Mouse (Mus musculus): ENCODE data around the gene Adamtsl1. TPM values are rescaled to one million over a fixed set of nuclear protein-coding genes. Genes with fewer than 3 reads are reported as not detected.

Gene Adamtsl1
- polyA plus RNA-seq, 1 experiment from 2014 or later, result 13.2 TPM

DNA sequence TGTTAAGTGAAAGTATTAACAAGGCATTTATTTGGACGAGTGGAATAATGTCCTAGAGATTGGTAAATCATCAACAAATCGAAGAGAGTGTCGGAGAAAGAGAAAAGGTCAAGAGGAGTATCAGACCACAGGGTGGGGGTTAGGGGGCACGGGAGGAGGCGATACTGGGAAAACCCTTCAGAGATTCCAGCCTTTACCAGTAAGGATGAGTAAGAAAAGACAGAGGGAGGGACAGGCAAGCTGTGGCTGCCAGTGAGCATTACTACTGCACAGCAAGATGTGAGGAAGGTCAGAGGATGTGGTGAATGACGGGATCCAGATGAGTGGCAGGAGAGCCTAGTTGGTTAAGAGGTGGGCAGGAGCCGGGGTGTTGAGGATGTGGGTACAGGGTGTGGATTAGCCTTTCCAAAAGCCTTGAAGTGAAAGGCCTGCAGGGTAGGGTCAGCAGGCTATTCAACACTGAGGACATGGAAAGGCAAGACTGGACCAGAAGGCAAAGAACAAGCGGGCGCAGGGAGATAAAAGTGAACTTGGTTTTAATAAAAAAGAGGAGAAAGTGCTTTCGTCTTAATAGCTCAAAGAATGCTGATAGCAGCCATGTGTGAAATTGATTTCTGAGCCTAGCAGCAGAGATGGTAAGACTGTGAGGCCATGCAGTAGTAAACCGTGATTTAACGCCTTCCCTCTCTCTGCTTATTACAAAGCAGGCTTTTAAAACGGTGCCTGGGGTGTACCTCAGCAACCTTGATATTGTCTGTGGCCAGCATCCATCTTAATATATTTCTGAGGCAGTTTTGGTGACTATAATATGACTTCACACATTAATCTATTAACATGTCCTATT lies 555.1 kb downstream of the Adamtsl1 start:
- Histone ChIP-seq H3K4me2 (no peak overlapping the region), H3K27me3 (ENCODE audit: control insufficient read depth, insufficient read depth, low read length) (no peaks in the 10 kb centered on the region), H3K4me1 (ENCODE audit: control insufficient read depth, insufficient read depth, low read length) (peaks cover 5% of the 10 kb centered on the region; the same call in 1 of the 2 replicates), H3K4me3 (ENCODE audit: low read depth, low read length) (no peak overlapping the region), H3K27ac (ENCODE audit: low read depth, low read length) (no peak overlapping the region), H3K36me3 (ENCODE audit: control insufficient read depth, insufficient read depth, low read length) (no peaks in the 10 kb centered on the region), H3K9me3 (replicated peaks; ENCODE audit: control insufficient read depth, low read length) (no peaks in the 10 kb centered on the region), H3K9ac (ENCODE audit: low read depth, low read length) (no peak overlapping the region)
- no peak for ATAC-seq (replicated peaks; ENCODE audit: insufficient number of reproducible peaks, low FRiP score, low TSS enrichment)
- 51% methylated on average over 13 of the region's 13 CpGs for WGBS (ENCODE audit: insufficient replicate concordance)

DNA sequence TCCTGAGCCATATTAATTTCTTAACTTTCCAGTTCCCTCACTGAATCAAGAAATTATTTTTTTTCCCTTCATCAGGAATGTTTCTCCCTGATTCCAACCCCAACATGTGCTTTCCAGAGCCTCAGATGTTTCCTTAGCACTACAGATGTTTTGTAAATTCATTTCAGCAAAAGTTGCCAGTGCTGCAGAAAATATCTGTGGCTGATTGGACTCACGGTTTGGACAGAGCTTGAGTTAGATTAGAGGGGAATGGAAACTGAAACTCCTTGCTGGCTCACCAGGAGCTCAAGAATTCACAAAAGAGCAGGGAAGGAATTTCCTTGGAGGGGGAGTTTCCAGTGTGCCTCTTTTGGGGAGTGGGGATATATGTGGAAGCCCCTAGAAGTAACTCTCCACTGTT lies 560.9 kb downstream of the Adamtsl1 start:
- no peak for ATAC-seq (replicated peaks; ENCODE audit: insufficient number of reproducible peaks, low FRiP score, low TSS enrichment)
- 25% methylated on average over 1 of the region's 1 CpGs for WGBS (ENCODE audit: insufficient replicate concordance)
- H3K27me3 ChIP-seq (ENCODE audit: control insufficient read depth, insufficient read depth, low read length), result no peaks in the 10 kb centered on the region
- H3K4me2 ChIP-seq, result no peak overlapping the region
- H3K9me3 ChIP-seq (replicated peaks; ENCODE audit: control insufficient read depth, low read length), result no peaks in the 10 kb centered on the region
- H3K9ac ChIP-seq (ENCODE audit: low read depth, low read length), result no peak overlapping the region
- H3K27ac ChIP-seq (ENCODE audit: low read depth, low read length), result no peak overlapping the region
- no peaks in the 10 kb centered on the region for H3K36me3 ChIP-seq (ENCODE audit: control insufficient read depth, insufficient read depth, low read length)
- H3K4me3 ChIP-seq (ENCODE audit: low read depth, low read length), result no peak overlapping the region
- peaks cover 5% of the 10 kb centered on the region; the same call in 1 of the 2 replicates for H3K4me1 ChIP-seq (ENCODE audit: control insufficient read depth, insufficient read depth, low read length)

DNA sequence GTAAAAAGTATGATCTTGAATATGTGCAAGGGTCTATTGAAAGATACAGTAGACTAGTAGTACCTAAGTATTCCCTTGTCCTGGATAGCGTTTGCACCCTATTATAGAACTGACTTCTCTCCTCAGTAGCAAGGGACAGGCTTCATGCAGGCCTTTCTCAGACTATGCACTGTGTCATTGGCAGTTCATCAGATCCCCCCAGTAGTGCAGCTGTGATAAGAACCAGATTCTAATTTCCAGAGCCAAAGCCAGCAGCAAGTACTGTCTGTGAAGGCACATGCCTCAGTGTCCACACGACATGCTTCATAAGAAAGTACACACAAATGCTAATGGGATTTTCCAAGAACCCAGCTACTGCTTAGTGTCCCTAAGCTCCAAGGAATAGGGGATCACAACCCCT lies 563.4 kb downstream of the Adamtsl1 start:
- no peaks in the 10 kb centered on the region for H3K27me3 ChIP-seq (ENCODE audit: control insufficient read depth, insufficient read depth, low read length)
- no peak for ATAC-seq (replicated peaks; ENCODE audit: insufficient number of reproducible peaks, low FRiP score, low TSS enrichment)
- H3K9me3 ChIP-seq (replicated peaks; ENCODE audit: control insufficient read depth, low read length), result no peaks in the 10 kb centered on the region
- no peak overlapping the region for H3K27ac ChIP-seq (ENCODE audit: low read depth, low read length)
- H3K9ac ChIP-seq (ENCODE audit: low read depth, low read length), result no peak overlapping the region
- WGBS (ENCODE audit: insufficient replicate concordance), result 73% methylated on average over 2 of the region's 2 CpGs
- H3K4me1 ChIP-seq (ENCODE audit: control insufficient read depth, insufficient read depth, low read length), result peaks cover 3% of the 10 kb centered on the region; the same call in 1 of the 2 replicates
- H3K4me3 ChIP-seq (ENCODE audit: low read depth, low read length), result no peak overlapping the region
- H3K4me2 ChIP-seq, result no peak overlapping the region
- H3K36me3 ChIP-seq (ENCODE audit: control insufficient read depth, insufficient read depth, low read length), result no peaks in the 10 kb centered on the region

DNA sequence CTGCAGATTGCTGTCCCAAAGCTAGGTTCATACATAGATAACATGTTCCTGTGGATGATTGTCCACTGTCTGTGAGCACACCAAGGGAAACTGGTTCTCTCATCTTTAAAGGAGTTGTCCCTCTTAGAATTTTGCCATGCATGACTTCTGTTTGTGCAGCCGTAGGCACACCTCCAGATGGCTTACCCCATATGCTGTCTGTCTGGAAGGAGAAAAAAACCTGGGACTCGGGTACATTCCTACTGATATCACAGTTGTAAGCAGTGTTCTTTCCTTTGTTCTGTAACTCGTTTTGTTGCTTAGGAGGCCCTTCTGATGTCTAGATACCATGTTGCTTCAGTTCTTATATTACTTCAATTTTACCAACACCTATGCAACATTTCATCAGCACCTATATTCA lies 563.9 kb downstream of the Adamtsl1 start:
- 61% methylated on average over 3 of the region's 3 CpGs for WGBS (ENCODE audit: insufficient replicate concordance)
- no peak for ATAC-seq (replicated peaks; ENCODE audit: insufficient number of reproducible peaks, low FRiP score, low TSS enrichment)

DNA sequence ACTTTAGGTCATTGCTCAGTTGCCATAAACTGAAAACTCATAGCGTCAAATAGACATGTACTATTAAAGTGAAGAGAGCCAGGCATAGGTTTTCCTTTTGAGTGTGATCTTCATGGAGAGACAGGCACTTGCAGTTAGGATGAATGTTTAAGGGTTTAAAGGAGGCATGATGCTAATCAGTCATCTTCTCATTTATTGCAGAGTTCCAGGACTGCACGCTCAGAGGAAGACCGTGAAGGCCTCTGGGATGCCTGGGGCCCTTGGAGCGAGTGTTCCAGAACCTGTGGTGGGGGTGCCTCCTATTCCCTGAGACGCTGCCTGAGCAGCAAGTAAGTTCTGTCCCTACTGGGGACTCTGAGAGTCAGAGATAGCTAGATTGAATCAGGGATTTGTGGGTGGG lies 573.5 kb downstream of the Adamtsl1 start:
- no peak overlapping the region for H3K27ac ChIP-seq (ENCODE audit: low read depth, low read length)
- no peak for ATAC-seq (replicated peaks; ENCODE audit: insufficient number of reproducible peaks, low FRiP score, low TSS enrichment)

More for the DNA sequence above, 563.9 kb downstream of the Adamtsl1 start:
- H3K9ac ChIP-seq (ENCODE audit: low read depth, low read length), result no peak overlapping the region
- H3K9me3 ChIP-seq (replicated peaks; ENCODE audit: control insufficient read depth, low read length), result no peaks in the 10 kb centered on the region
- H3K4me3 ChIP-seq (ENCODE audit: low read depth, low read length), result no peak overlapping the region
- H3K4me1 ChIP-seq (ENCODE audit: control insufficient read depth, insufficient read depth, low read length), result peaks cover 3% of the 10 kb centered on the region; the same call in 1 of the 2 replicates
- no peak overlapping the region for H3K27ac ChIP-seq (ENCODE audit: low read depth, low read length)
- no peak overlapping the region for H3K4me2 ChIP-seq
- H3K27me3 ChIP-seq (ENCODE audit: control insufficient read depth, insufficient read depth, low read length), result no peaks in the 10 kb centered on the region
- H3K36me3 ChIP-seq (ENCODE audit: control insufficient read depth, insufficient read depth, low read length), result no peaks in the 10 kb centered on the region

DNA sequence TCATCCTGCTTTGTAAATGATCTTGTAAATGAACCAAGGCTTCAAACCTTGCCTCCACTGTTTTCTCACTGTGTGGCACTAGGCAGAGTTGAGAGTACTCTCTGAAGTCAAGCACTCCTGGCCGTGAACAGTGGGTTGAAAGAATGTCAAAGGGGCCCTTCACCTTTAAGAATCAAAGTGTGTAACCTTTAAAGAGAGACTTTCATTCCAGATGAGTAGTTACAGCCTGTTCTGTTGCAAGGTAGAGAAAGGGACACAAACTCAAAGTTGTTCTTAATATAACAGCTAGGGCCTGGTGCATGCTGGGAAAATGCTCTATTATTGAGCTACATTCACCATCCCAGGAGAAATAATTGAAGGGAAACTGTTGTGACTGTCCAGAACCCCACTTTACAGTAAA lies 589.2 kb downstream of the Adamtsl1 start:
- 50% methylated on average over 1 of the region's 1 CpGs for WGBS (ENCODE audit: insufficient replicate concordance)
- no peaks in the 10 kb centered on the region for H3K4me1 ChIP-seq (ENCODE audit: control insufficient read depth, insufficient read depth, low read length)
- H3K9ac ChIP-seq (ENCODE audit: low read depth, low read length), result no peak overlapping the region
- H3K27me3 ChIP-seq (ENCODE audit: control insufficient read depth, insufficient read depth, low read length), result no peaks in the 10 kb centered on the region
- H3K4me3 ChIP-seq (ENCODE audit: low read depth, low read length), result no peak overlapping the region
- no peak overlapping the region for H3K27ac ChIP-seq (ENCODE audit: low read depth, low read length)
- H3K36me3 ChIP-seq (ENCODE audit: control insufficient read depth, insufficient read depth, low read length), result no peaks in the 10 kb centered on the region
- ATAC-seq (replicated peaks; ENCODE audit: insufficient number of reproducible peaks, low FRiP score, low TSS enrichment), result no peak
- H3K9me3 ChIP-seq (replicated peaks; ENCODE audit: control insufficient read depth, low read length), result no peaks in the 10 kb centered on the region
- no peak overlapping the region for H3K4me2 ChIP-seq

More for the DNA sequence above, 573.5 kb downstream of the Adamtsl1 start:
- no peaks in the 10 kb centered on the region for H3K9me3 ChIP-seq (replicated peaks; ENCODE audit: control insufficient read depth, low read length)
- H3K36me3 ChIP-seq (ENCODE audit: control insufficient read depth, insufficient read depth, low read length), result no peaks in the 10 kb centered on the region
- H3K27me3 ChIP-seq (ENCODE audit: control insufficient read depth, insufficient read depth, low read length), result no peaks in the 10 kb centered on the region
- H3K4me3 ChIP-seq (ENCODE audit: low read depth, low read length), result no peak overlapping the region
- H3K4me2 ChIP-seq, result no peak overlapping the region
- WGBS (ENCODE audit: insufficient replicate concordance), result 83% methylated on average over 5 of the region's 5 CpGs
- no peak overlapping the region for H3K9ac ChIP-seq (ENCODE audit: low read depth, low read length)
- H3K4me1 ChIP-seq (ENCODE audit: control insufficient read depth, insufficient read depth, low read length), result no peaks in the 10 kb centered on the region

DNA sequence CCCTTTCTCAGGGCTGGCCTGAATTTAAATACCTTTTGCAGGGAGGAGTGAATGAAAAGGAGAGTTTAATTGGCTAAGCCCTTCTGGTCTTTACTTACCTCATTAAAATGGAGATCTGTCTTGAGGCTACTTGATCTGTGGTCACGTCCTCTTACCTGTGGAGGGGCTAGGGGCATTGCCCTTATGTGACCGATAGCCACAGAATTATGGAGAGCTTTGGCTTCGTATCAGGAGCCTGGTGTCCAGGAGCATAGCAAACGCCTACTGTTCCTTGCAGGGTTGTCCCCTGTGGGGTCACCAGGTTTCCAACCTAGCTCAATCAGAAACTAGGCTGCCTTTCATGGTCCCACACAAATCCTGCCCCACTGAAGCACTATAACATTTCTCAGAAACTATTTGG lies 594.4 kb downstream of the Adamtsl1 start:
- no peaks in the 10 kb centered on the region for H3K36me3 ChIP-seq (ENCODE audit: control insufficient read depth, insufficient read depth, low read length)
- no peaks in the 10 kb centered on the region for H3K9me3 ChIP-seq (replicated peaks; ENCODE audit: control insufficient read depth, low read length)
- no peak overlapping the region for H3K27ac ChIP-seq (ENCODE audit: low read depth, low read length)
- H3K9ac ChIP-seq (ENCODE audit: low read depth, low read length), result no peak overlapping the region
- no peaks in the 10 kb centered on the region for H3K27me3 ChIP-seq (ENCODE audit: control insufficient read depth, insufficient read depth, low read length)
- H3K4me1 ChIP-seq (ENCODE audit: control insufficient read depth, insufficient read depth, low read length), result no peaks in the 10 kb centered on the region
- H3K4me2 ChIP-seq, result no peak overlapping the region
- WGBS (ENCODE audit: insufficient replicate concordance), result 80% methylated on average over 4 of the region's 4 CpGs
- no peak overlapping the region for H3K4me3 ChIP-seq (ENCODE audit: low read depth, low read length)
- ATAC-seq (replicated peaks; ENCODE audit: insufficient number of reproducible peaks, low FRiP score, low TSS enrichment), result no peak

DNA sequence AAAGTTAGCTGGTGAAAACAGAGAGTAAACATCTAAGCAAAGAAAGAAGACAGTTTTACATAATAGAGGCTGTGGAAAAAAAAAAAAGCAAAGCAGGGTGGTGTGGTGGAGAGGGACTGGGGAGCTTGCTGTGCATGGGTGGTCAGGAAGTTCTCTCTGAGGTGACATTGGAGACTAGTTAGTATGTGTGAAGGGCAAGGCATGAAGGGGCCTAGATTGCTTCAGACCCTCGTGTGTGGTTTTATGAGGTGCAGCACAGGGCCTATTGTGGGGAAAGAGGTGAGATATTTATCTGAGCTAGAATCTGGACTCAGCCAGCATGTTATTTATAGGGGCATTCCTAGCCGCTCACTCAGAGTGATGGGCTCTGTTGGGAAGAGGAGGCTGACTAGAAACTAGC lies 605.1 kb downstream of the Adamtsl1 start:
- Histone ChIP-seq H3K4me1 (ENCODE audit: control insufficient read depth, insufficient read depth, low read length) (no peaks in the 10 kb centered on the region), H3K9me3 (replicated peaks; ENCODE audit: control insufficient read depth, low read length) (no peaks in the 10 kb centered on the region), H3K27me3 (ENCODE audit: control insufficient read depth, insufficient read depth, low read length) (no peaks in the 10 kb centered on the region), H3K36me3 (ENCODE audit: control insufficient read depth, insufficient read depth, low read length) (no peaks in the 10 kb centered on the region), H3K27ac (ENCODE audit: low read depth, low read length) (no peak overlapping the region), H3K9ac (ENCODE audit: low read depth, low read length) (no peak overlapping the region), H3K4me3 (ENCODE audit: low read depth, low read length) (no peak overlapping the region), H3K4me2 (no peak overlapping the region)
- WGBS (ENCODE audit: insufficient replicate concordance), result 45% methylated on average over 2 of the region's 2 CpGs
- no peak for ATAC-seq (replicated peaks; ENCODE audit: insufficient number of reproducible peaks, low FRiP score, low TSS enrichment)

DNA sequence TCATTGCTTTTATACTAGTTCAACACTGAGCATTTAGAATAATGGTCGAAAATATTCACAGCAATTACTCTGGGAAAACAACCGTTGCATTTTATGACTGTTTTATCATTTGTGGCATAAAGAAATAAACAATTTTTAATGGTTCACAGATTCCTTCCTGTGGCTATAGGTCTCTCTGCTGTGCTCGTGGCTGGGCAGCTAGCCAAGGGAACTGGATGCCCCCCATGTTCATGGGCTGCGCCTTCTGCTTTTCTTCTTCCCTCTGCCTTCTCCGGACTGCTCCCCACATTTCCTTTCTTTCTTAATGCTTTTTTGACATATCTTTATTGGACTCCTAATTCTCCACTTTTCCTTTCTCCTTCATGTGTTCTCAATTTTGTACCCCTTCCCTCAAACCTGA lies 608.5 kb downstream of the Adamtsl1 start:
- ATAC-seq (replicated peaks; ENCODE audit: insufficient number of reproducible peaks, low FRiP score, low TSS enrichment), result no peak
- H3K9me3 ChIP-seq (replicated peaks; ENCODE audit: control insufficient read depth, low read length), result no peaks in the 10 kb centered on the region
- no peak overlapping the region for H3K9ac ChIP-seq (ENCODE audit: low read depth, low read length)
- H3K4me2 ChIP-seq, result no peak overlapping the region
- no peaks in the 10 kb centered on the region for H3K36me3 ChIP-seq (ENCODE audit: control insufficient read depth, insufficient read depth, low read length)
- H3K27ac ChIP-seq (ENCODE audit: low read depth, low read length), result no peak overlapping the region
- H3K27me3 ChIP-seq (ENCODE audit: control insufficient read depth, insufficient read depth, low read length), result no peaks in the 10 kb centered on the region
- H3K4me1 ChIP-seq (ENCODE audit: control insufficient read depth, insufficient read depth, low read length), result no peaks in the 10 kb centered on the region
- 61% methylated on average over 5 of the region's 5 CpGs for WGBS (ENCODE audit: insufficient replicate concordance)
- no peak overlapping the region for H3K4me3 ChIP-seq (ENCODE audit: low read depth, low read length)

Measured in heart, embryonic 11.5 days (tissue).